Mouse (Mus musculus) E14TG2a.4 (cell line): ENCODE results near the gene Tas2r140.

ENCODE experiments used
- CTCF ChIP-seq: conservative IDR thresholded peaks from 2 replicates; pipeline ENCODE4 v1.5.1; 2014; ENCODE audit warnings: low read length
- POU5F1 ChIP-seq: IDR thresholded peaks from 2 replicates; pipeline ENCODE4 v1.6.1; 2014; ENCODE audit warnings: low read length, borderline replicate concordance

DNA sequence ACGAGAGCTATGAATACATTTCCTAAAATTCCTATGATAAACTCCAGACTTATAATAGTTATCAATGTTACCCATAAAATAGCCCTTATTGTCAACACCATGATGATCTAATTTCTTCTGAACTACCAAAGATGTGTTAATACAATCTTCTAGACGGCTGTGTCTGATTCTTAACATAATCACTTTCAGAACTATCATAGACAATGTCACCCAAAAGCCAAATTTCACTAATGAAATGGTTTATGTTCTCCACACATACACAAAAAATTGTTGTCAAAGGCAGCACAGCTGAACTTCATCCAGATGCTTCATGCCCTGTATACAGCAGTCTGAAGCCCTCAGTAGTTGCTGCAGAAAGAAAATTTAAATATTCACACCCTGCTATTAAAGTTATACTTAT lies 18.6 kb downstream of the Tas2r140 start, which contains the start of gene Tas2r103:
- no peak for TF ChIP-seq CTCF
- no peak for TF ChIP-seq POU5F1
